Mouse (Mus musculus) cerebellum, adult 2 months (tissue): Measurements from ENCODE around the gene Qdpr. TPM values are rescaled to one million over a fixed set of nuclear protein-coding genes. Genes with fewer than 3 reads are reported as not detected.

Source experiments
- DNase-seq, 2 experiments: peaks; one replicate each; pipeline ENCODE4 v3.0.0; 2021
- H3K27ac ChIP-seq: fragments of 200-500 bp; 2 replicates; pipeline ENCODE4 v1.5.1; 2012; ENCODE audit warnings: low read length, control low read depth, inconsistent platforms; ENCODE audit not compliant: insufficient read depth
- H3K27me3 ChIP-seq: fragments of 200-500 bp; 2 replicates; pipeline ENCODE4 v1.6.1; 2012; ENCODE audit warnings: inconsistent platforms, mild to moderate bottlenecking, low read length, moderate library complexity; ENCODE audit not compliant: control insufficient read depth, insufficient read depth
- H3K4me1 ChIP-seq: fragments of 200-500 bp; 2 replicates; pipeline ENCODE4 v1.6.1; 2011; ENCODE audit warnings: low read length; ENCODE audit not compliant: control insufficient read depth, insufficient read depth
- H3K4me3 ChIP-seq: fragments of 200-500 bp; replicated peaks from 2 replicates; pipeline ENCODE3; 2011; ENCODE audit warnings: mild to moderate bottlenecking, low read depth, low read length, control low read depth; ENCODE audit not compliant: insufficient read depth
- CTCF ChIP-seq: fragments of 200-500 bp; IDR thresholded peaks from 2 replicates; pipeline ENCODE4 v1.5.1; 2011; ENCODE audit warnings: low read depth, mild to moderate bottlenecking, control low read depth, low read length, moderate library complexity, borderline replicate concordance; ENCODE audit not compliant: insufficient read depth
- POLR2A ChIP-seq: fragments of 200-500 bp; IDR thresholded peaks from 2 replicates; pipeline ENCODE4 v1.6.1; 2011; ENCODE audit warnings: low read length, control low read depth, borderline replicate concordance; ENCODE audit not compliant: insufficient read depth
- WGBS: fragments of 180-500 bp; shearing (Covaris S2); methylation state at CpG from one replicate; pipeline ENCODE4 v1.1.7; 2018; 5-methylcytosine and 5-hydroxymethylcytosine counted together
- polyA plus RNA-seq: library from polyadenylated mRNA; depleted of rRNA; stranded (reverse); fragments of >200 nt; gene quantifications from 2 replicates; pipeline ENCODE4 v1.2.3, GENCODE M21; 2012

Gene Qdpr
- polyA plus RNA-seq, 1 experiment, result 593 TPM

GRCm38 (mm10) chr5:45448676-45449075 lies 1.4 kb downstream of the Qdpr start:
- TF ChIP-seq POLR2A (no peak), CTCF (no peak)
- Histone ChIP-seq H3K27ac (no peak overlapping the region), H3K27me3 (no peaks in the 10 kb centered on the region), H3K4me1 (peaks cover 8% of the 10 kb centered on the region), H3K4me3 (peak overlapping the region; percentile 80)
- DNase-seq, result peak in 1 of 2 experiments; percentile 13
- WGBS, result 19% methylated on average over 5 of the region's 5 CpGs

DNA sequence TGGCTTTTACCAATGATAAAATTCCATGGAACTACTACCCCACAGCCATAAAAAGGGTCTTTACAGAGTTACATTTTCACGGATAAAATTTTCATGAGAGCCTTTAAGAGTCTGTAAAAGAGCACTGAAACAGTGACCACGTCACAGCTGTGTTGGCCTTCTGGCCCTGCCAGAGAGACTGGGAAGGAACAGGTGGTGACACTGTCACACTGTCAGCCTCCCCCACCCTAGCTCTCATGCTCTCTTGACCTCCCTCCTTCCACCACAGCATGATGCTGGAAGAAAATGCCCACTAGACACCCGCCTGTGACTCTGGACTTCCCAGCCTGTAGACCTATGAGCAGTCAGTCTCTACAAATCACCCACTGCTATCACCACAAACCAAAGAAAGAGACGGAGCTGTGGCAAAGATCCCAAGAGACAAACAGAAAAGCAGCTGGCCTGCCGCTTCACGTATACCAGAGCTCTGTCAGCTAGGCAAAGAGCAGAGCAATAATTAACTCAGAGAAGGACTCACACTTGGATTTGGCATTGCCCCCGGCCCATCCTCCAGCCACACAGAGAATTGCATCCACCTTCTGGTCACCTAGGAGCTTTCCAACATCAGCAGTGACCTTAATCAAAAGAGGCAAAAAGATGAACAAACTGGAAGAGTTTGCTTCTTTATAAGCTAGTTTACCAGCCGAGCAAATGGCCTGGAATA lies 5.8 kb downstream of the Qdpr start:
- H3K4me1 ChIP-seq, result peaks cover 8% of the 10 kb centered on the region
- no peaks in the 10 kb centered on the region for H3K27me3 ChIP-seq
- 28% methylated on average over 8 of the region's 8 CpGs for WGBS
- no peak overlapping the region for H3K4me3 ChIP-seq
- no peak for DNase-seq
- TF ChIP-seq POLR2A (no peak), CTCF (no peak)
- H3K27ac ChIP-seq, result no peak overlapping the region

DNA sequence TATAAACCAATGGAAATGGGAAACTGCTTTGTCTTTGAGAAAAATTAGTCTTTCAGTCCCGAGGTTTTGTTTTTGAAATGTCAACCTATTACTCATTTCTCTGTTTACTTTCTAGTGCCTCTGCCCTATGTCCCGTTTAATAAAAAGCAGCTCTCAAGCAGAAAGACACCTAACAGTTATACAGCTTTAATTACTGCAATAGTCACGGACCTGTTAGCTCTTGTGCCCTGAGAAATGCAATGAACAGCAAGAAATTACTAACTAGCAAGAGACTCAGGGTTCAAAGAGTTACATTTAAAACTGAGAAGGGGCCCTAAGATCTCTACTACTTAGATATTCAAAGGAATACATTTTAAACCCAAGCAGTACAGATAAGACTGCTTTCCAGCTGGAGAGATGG lies 8.3 kb downstream of the Qdpr start:
- Histone ChIP-seq H3K27ac (no peak overlapping the region), H3K27me3 (no peaks in the 10 kb centered on the region), H3K4me1 (peaks cover 6% of the 10 kb centered on the region; the same call in 1 of the 2 replicates), H3K4me3 (no peak overlapping the region)
- TF ChIP-seq CTCF (no peak), POLR2A (no peak)
- WGBS, result 90% methylated on average over 3 of the region's 3 CpGs
- no peak for DNase-seq

GRCm38 (mm10) chr5:45441124-45441523 lies 8.9 kb downstream of the Qdpr start:
- Histone ChIP-seq H3K4me1 (peaks cover 6% of the 10 kb centered on the region; the same call in 1 of the 2 replicates), H3K27ac (no peak overlapping the region), H3K27me3 (no peaks in the 10 kb centered on the region), H3K4me3 (no peak overlapping the region)
- no peak for DNase-seq
- 79% methylated on average over 3 of the region's 3 CpGs for WGBS
- no peak for TF ChIP-seq POLR2A
- no peak for TF ChIP-seq CTCF

GRCm38 (mm10) chr5:45438301-45438700 lies 11.7 kb downstream of the Qdpr start:
- no peak for TF ChIP-seq CTCF
- TF ChIP-seq POLR2A, result no peak
- Histone ChIP-seq H3K4me3 (no peak overlapping the region), H3K27me3 (no peaks in the 10 kb centered on the region), H3K27ac (no peak overlapping the region), H3K4me1 (peaks cover 6% of the 10 kb centered on the region; the same call in 1 of the 2 replicates)
- WGBS, result 26% methylated on average over 8 of the region's 8 CpGs
- DNase-seq, result peak in 1 of 2 experiments; percentile 26

DNA sequence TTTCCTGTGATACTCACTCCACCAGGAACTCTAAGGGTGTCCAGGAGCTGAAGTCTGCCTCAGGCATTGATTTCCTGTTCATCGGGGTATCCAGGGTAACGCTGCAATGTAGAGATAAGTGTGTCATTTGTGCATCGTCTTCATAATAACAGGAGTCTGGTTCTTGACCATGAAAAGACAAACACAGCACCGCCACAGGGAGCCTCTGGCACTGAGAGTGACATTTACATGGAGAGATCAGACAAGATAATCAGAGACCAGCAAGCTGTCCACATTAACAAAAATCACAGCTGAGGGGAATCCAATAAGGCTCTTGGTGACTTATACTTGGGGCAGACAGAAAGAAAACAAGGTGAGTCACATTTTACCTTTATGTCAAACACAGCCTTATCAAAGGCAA lies 12.2 kb downstream of the Qdpr start:
- Histone ChIP-seq H3K4me3 (no peak overlapping the region), H3K27me3 (no peaks in the 10 kb centered on the region), H3K27ac (no peak overlapping the region), H3K4me1 (peaks cover 6% of the 10 kb centered on the region; the same call in 1 of the 2 replicates)
- 38% methylated on average over 4 of the region's 4 CpGs for WGBS
- TF ChIP-seq CTCF (no peak), POLR2A (no peak)
- no peak for DNase-seq

- no peak for DNase-seq
- WGBS, result 90% methylated on average over 14 of the region's 14 CpGs
- peaks cover 6% of the 10 kb centered on the region; the same call in 1 of the 2 replicates for H3K4me1 ChIP-seq
Measured at GRCm38 (mm10) chr5:45435967-45436950, 13.8 kb downstream of the Qdpr start.

More at GRCm38 (mm10) chr5:45435967-45436950, 13.8 kb downstream of the Qdpr start:
- no peak overlapping the region for H3K4me3 ChIP-seq
- H3K27me3 ChIP-seq, result no peaks in the 10 kb centered on the region
- TF ChIP-seq POLR2A (no peak), CTCF (no peak)
- H3K27ac ChIP-seq, result no peak overlapping the region
